Mouse (Mus musculus) liver, postnatal 0 days (tissue): ENCODE measurements around the gene Ror1.

Experiments
- CTCF ChIP-seq: sonication (generic); IDR thresholded peaks from 2 replicates; pipeline ENCODE4 v1.5.1; 2016; ENCODE audit warnings: antibody characterized with exemption, low read depth
- EP300 ChIP-seq: IDR thresholded peaks from 2 replicates; pipeline ENCODE4 v1.6.1; 2016; ENCODE audit warnings: antibody characterized with exemption, low read depth, mild to moderate bottlenecking

DNA sequence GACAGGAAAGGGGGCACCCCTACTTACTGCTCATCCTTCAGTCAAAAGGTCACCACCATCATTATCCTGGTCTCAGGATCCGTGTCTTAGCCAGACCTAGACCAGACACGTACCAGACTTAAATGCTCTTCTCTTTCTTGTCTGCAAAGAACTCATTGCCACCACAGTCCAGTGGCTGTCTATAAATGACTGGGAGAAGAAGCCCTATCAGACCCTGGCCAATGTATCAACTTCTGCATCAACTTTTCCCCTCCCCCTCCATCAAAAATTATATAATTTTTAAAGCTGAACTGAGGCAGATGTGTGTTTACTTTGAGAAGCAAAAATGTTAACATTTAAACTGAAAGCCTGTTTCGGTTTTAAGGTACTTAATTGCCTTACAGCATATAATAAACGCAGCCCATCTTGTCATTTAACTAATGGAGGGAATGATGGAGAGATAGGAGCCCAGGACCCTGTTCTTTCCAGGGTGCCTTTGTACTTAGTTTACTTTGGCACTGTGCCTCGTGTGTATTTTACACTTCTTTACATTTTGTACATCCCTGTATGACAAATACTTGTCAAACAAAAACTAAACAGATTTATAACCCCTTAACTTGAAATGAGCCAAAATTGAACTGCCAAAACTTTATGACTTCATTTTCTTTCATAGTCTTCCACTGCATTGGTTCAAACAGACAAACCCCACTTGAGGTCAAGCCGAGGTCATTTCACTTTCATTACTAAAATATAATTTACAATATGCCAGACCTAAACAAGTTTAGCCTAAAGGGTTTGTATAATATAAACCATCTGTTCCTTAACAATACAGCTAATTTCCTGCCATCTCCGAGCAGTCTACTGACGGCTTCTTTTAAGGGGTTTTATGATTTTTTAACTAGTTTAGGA is 339.9 kb downstream of the Ror1 start:
- TF ChIP-seq CTCF, result no peak
- no peak for TF ChIP-seq EP300
